Mouse (Mus musculus) bone marrow, adult 2 months (tissue): ENCODE measurements around the gene C2.

Experiments
- CTCF ChIP-seq: fragments of 200-500 bp; IDR thresholded peaks from 2 replicates; pipeline ENCODE4 v1.5.1; 2011; ENCODE audit warnings: low read length, control low read depth; ENCODE audit not compliant: control insufficient read depth, insufficient read depth
- POLR2A ChIP-seq: fragments of 200-500 bp; IDR thresholded peaks from 2 replicates; pipeline ENCODE4 v1.6.1; 2011; ENCODE audit warnings: low read depth, mild to moderate bottlenecking, control low read depth, low read length, borderline replicate concordance; ENCODE audit not compliant: control insufficient read depth

DNA sequence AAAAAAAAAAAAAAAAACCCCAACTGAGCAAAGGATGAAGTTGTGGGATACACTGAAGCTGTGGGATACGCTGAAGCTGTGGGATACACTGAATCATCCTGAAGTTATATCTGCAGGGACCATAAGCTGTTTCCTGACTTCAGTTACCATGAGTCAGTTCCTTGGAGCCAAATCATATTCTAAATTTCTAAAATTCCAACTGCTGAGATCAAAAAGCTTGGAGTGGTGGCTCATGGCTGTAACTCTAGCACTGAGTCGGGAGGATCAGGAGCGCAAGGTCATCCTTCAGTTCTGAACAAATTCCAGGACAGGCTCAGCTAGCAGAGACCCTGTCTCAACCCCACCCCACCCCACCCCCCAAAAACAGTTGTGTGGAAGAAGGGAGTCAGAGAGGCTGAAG is 12.4 kb downstream of the C2 start:
- no peak for TF ChIP-seq CTCF
- TF ChIP-seq POLR2A: no peak
